Mouse (Mus musculus): Measurements from ENCODE around the gene Padi1.

The Padi1 gene

GRCm38 (mm10) chr4:140784292-140784945, 61.2 kb downstream of the Padi1 start:
- no peak for DNase-seq (ENCODE audit: inconsistent ontology term)

GRCm38 (mm10) chr4:140782821-140783220, 62.8 kb downstream of the Padi1 start:
- DNase-seq (ENCODE audit: inconsistent ontology term): no peak

- no peak for DNase-seq (ENCODE audit: inconsistent ontology term)
These were observed 65.1 kb downstream of the Padi1 start for GRCm38 (mm10) chr4:140780507-140780906.

- DNase-seq (ENCODE audit: inconsistent ontology term): peak; percentile 10
These were observed 65.7 kb downstream of the Padi1 start for GRCm38 (mm10) chr4:140779803-140780397.

- no peak for DNase-seq (ENCODE audit: inconsistent ontology term)
These were observed 69.0 kb downstream of the Padi1 start for GRCm38 (mm10) chr4:140776623-140777022.

- DNase-seq (ENCODE audit: inconsistent ontology term): no peak
These were observed 69.7 kb downstream of the Padi1 start for GRCm38 (mm10) chr4:140775876-140776275.

- no peak for DNase-seq (ENCODE audit: inconsistent ontology term)
These were observed 70.7 kb downstream of the Padi1 start for GRCm38 (mm10) chr4:140774893-140775292.

GRCm38 (mm10) chr4:140774025-140774800, 71.4 kb downstream of the Padi1 start, which contains the start of gene Padi4:
TSS of gene Padi4 (minus strand) at chr4:140774236.
- no peak for DNase-seq (ENCODE audit: inconsistent ontology term)

- no peak for DNase-seq (ENCODE audit: inconsistent ontology term)
These were observed 74.5 kb downstream of the Padi1 start for GRCm38 (mm10) chr4:140771091-140771490.

GRCm38 (mm10) chr4:140770433-140770832, 75.1 kb downstream of the Padi1 start:
- peak; percentile 86 for DNase-seq (ENCODE audit: inconsistent ontology term)

GRCm38 (mm10) chr4:140768973-140769372, 76.6 kb downstream of the Padi1 start:
- DNase-seq (ENCODE audit: inconsistent ontology term): no peak

GRCm38 (mm10) chr4:140765936-140766335, 79.6 kb downstream of the Padi1 start:
- DNase-seq (ENCODE audit: inconsistent ontology term): no peak

GRCm38 (mm10) chr4:140763158-140763557, 82.4 kb downstream of the Padi1 start:
- no peak for DNase-seq (ENCODE audit: inconsistent ontology term)
